Mouse (Mus musculus) monocyte, adult 5-6 weeks (primary cell): ENCODE results near the gene Arhgap27. TPM values are rescaled to one million over a fixed set of nuclear protein-coding genes. Genes with fewer than 3 reads are reported as not detected.
"Not testable (repeated sequence)": the region's sequence is repeated elsewhere in the genome, so short reads cannot be mapped to it uniquely, and the experiment has no call there.

Source experiments
- ATAC-seq: fragments of 153-309, 156-312 bp; replicated peaks from 2 replicates; pipeline ENCODE4 v1.8.0; 2017; ENCODE audit warnings: mild to moderate bottlenecking; ENCODE audit not compliant: low TSS enrichment, insufficient number of reproducible peaks, severe bottlenecking, poor library complexity, low FRiP score
- total RNA-seq: library from RNA; stranded (forward); fragments of 200-1000, 200-491, 200-594 nt; gene quantifications from 3 replicates; pipeline ENCODE4 v1.2.3, GENCODE M21; 2017

The Arhgap27 gene
- total RNA-seq, 1 experiment from 2014 or later, result 59.2 TPM

DNA sequence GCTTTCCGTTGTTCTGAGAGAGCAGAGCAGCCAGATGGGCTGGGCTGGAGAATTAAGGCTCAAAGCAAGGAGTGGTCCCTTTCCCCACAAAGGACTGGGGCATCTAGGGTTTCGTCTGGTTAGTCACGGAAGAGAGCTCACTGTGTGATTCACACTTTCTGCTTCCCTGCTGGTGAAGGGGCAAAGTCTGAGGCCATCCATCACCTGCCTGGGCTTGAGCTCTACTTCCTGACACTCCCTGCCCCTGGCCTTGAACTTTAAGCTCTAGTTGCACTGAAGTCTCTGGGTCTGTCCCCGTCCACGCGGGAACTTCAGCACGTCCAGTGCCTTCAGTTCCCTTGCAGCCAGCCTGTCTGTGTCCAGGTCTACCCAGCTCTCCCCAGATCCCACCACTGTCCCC, 22.8 kb downstream of the Arhgap27 start:
- no peak for ATAC-seq

DNA sequence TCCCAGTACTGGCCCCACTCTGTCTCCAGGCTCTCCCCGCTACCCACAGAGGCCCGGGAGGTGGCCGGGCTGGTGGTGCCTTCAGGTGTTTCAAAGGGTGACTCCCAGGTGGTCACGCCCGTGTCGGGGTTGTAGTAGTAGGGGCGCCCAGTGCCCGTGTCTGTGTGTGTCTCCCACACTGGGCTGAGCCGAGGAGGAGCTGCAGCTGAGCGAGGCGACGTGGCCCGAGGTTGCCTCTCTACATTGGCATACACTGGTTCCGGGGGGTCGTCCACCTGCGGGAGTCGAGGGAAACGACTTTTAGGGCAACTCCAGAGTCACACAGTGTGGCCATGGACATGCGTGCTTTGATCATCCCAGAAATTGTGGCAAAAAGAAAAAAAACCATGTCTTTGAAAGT, 23.4 kb downstream of the Arhgap27 start:
- no peak for ATAC-seq

DNA sequence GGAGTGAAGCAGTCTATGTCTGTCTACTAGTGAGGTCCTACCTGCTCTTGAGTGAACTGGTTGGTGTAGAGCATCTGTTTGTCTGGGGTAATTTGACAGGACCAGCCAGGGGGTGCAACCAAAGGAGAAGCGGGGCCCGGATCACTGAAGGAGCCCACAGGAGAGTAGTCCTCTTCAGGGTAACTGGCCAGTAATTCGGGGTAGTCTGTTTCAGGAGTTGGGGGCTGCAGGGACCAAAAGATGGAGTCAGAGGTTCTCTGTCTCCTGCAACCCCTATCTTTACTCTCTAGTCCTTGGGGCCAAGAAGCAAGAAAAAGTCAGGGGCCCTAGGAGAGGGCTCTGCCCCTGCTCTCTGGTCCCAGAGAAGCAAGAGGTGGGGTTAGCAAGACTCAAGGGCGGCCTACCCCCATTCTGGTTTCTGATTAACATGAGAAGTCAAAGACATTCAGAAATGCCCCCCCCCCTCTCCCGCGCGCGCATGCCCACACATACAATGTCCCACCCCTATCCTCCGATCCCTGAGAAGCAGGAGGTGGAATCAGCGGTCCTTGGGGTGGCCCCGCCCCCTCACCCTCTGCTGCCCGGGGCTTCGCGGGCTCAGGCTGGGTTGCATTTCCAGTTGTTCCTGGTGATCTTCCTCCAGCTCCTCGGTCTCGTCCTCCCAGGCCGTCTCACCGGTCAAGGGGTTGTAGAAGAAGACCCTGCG, 23.9 kb downstream of the Arhgap27 start:
- ATAC-seq, result no peak

DNA sequence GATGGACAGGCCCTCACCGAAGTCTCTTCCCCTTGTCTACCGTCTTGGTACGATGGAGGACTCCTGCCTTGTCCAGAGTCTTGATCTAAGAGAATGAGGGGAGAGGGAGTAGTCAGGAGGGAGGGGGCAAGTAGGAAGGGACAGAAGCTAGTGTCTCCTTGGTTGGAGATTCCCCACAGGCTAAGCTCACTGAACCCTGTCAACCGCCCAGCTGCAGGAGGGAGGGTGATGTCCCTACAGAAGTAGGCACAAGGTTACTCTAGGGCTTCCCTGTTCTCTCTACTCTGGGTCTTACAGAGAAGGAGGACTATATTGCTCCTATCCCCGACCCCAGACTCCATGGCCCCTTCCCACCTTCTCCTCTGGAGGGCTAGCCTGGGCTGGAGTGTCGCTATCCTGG, 24.8 kb downstream of the Arhgap27 start:
- ATAC-seq, result no peak

DNA sequence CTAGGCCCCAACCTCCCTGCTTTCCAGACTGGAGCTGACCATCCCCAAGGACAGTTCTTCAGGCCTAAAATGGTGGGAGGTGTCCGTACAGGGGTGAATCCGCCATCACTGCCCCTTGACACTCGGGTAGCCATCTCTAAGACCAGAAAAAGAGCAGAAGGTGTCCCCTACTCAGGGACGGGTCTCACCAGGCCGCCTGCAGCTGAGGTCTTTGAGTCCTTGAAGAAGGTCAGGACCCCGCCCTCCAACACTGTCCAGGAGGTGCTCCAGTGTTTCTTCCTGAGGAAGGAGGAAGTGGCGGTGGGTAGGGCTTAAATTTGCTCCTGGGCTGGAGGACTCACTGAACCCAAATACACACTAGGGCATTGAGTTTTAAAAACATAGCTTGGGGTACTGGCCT, 25.4 kb downstream of the Arhgap27 start:
- ATAC-seq, result no peak

DNA sequence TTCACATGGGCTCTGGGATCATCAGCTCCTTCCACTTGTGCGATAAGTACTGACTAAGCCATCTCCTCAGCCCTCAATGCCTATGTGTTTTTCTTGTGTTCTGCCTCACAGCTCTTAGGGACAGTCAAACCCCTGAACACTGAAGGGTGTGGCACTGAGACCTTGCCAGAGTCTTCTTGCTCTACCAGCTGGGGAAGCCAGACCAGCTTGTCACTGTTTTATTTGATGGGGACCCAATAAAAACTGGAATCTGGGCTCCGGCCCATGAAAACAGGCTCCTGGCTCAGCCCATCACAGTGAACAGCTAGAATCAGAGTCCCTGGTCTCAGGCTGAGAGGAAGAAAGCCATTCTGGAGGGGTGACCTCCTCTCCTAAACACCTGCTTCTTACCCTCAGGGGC, 26.3 kb downstream of the Arhgap27 start:
- no peak for ATAC-seq

DNA sequence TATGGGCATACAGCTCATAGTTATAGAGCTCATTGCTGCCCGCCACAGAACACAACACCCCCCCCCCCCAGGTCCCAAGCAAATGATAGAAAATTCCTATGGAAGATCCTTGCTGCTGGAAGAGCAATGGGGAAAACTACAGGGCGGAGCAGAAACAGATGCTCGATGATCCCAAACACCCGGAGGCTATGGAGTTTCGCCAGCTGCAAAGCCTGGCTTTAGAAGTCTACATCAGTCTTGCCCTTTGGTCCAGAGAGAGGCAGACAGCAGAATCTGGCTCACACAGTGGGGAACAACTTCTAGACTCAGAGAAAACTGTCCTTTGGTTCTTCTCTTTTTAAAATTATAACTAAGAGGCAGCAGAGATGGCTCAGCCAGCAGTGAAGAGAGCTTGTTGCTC, 27.9 kb downstream of the Arhgap27 start:
- ATAC-seq, result no peak

DNA sequence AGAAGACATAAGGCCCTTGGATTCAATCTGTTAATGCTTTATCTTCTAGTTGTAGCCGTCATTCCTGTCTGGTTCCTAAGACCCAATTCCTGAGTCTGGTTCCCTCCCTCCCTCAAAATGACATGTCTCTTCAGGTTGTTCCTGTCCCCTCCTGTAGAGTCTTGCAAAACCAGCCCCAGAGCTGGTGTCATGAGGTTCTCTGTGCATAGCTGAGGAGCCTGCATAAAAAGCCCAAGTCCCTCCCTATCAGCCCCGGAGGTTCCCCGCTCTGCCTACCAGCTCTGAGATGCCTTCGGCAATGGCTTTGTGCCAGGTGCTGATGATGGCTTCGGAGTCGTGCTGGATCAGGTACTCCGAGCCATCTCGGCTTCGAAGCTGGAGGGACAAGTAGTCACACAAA, 28.6 kb downstream of the Arhgap27 start:
- no peak for ATAC-seq

DNA sequence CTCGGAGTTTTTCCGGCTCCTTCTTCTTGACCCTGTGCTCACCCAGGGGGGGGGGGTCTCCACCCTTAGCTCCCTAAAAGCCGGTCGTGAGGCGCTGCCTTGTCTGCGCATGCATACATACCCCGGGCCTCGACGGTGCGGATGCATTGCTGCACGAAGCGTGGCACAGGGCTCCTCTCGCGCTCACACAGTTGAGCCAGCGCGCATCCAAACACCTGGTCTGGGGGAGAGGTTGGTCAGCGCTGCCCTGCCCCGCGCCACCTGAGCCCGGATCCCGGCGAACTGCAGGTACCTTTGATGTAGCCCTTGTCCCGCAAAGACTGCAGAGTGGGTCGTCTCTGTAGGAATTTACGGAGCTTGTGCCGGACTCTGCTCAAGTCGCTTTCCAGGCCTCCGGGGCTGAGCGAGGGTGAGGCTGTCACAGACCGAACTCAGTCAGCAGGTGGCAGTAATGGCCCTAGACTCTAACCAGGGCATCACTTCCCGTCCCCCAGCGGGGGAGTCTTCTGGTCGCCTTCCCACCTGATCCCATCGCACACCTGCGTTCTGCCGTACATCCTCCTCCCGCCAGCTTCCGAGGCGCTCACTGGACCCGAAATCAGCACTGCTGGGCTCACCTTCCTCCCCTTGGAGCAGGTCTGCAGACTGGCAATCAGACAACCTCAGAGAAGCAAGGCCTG, 29.6 kb downstream of the Arhgap27 start:
- ATAC-seq, result no peak

DNA sequence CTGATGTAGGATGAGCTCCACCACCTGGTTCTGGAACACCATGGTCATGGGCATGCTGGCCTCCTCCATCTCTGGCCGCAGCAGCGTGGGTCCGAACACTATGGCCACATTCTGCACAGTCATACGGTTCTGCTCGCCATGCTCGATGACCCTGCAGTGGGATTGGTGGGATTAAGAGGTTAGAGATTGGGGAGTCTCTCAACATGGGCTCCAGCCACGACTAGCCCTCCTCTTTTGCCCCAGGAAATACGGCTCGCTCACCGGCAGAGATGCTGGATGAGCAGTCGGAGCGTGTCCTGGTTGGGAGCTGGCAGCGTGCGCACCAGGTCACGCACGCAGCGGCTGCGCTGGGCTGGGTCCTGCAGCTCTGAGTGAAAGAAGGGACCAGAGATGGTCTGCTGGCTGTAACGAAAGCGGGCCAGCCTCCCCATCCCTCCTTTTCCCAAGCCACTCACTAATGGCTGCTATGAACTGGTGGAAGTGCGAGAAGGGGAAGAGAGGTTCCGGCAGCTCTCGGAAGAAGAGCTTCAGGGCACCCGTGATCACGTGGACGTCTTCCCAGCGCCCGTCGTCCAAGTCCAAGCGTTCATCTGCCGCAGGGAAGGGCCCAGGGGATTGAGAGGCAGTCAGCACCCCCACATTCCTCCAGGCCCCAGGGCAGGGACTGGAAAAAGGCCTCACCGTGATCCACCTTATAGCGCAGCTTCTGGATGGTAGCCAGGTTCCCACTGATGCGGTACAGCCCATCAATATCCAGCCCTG, 30.4 kb downstream of the Arhgap27 start:
- ATAC-seq, result no peak

DNA sequence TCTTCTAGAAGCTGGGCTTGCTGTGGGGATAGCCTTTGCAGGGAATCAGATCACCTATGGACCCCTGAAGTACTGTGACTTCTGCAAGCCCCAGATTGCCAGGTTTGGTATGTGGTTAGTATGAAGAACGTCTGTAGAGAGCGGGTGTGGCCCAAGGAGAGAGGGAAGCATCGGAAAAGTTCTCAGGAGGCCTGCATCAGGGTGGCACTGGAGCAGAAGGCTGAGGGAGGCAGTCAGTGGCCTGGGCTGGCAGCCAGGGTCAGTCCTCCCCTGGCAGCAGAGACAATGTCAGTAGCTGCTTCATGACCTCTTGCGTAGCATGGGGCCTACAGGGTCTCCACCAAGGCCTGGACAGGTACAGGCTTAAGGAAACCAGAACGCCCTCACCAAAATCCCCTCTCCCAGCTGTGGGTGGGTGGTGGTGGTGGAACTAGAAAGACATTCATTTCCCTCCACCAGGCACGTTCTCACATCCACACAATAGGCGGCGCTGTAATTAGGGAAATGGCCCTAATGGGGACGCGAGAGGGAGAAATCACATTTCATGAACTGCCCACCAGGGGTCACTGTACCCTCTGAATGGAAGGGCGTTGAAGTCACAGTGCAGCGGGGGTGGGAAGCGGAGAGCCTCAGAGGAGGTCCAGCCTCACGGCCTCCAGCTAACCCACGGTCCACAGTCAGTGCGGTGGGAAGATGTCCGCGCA, 31.2 kb downstream of the Arhgap27 start:
- ATAC-seq, result peak; percentile 77

DNA sequence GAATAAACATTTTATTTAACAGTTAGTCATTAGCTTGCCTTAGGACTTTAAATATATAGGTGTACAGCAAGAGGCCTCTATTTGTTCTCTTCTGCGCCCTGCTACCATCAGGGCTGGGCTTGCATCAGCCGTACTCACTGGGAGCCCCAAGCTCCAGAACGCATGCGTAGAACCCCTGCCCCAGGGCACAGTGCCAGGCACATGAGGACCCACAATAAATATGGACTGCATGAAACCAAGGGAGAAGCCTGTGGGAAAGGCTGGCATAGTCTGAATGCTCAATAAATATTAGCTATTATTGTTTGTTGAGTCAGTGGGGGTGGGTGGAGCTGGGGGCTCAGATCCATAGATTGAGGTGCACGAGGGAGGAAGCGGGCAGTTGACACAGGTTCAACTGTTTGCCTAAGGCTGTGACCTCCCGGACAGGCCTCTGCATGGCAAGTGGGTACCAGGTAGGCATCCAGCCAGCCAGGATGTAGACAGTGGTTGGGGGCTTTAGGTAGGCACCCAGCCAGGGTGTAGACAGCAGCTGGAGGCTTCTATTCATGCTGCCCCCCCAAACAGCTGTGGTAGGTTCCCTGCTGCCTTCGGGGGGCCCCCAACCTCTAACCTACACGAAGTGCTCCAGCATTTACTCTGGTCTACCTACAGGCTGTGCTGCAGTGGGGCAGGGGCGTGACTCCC, 31.8 kb downstream of the Arhgap27 start:
- ATAC-seq, result no peak

DNA sequence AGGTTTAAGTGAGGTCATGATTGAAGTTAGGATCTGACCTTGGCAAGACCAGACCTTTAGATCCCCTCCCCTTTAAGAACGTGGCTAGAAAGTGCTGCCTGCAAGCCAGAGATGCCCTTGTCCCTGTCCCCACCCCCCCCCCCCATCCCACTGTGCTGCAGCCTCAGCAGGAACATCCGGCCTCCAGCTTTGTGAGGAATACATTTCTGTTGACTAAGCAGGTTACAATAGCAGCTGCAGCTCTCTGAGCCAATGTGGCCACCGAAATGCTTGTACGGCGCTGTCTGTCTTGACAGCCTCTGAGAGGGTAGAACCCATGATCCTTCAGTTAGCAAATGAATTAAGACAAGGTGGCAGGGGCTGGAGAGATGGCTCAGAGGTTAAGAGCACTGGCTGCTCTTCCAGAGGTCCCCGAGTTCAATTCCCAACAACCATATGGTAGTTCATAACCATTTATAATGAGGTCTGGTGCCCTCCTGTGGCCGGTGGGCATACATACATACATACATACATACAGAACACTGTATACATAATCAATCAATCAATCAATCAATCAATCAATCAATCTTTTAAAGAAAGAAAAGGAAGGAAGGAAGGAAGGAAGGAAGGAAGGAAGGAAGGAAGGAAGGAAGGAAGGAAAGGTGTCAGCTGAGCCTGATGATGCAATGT, 32.7 kb downstream of the Arhgap27 start:
- no peak for ATAC-seq

DNA sequence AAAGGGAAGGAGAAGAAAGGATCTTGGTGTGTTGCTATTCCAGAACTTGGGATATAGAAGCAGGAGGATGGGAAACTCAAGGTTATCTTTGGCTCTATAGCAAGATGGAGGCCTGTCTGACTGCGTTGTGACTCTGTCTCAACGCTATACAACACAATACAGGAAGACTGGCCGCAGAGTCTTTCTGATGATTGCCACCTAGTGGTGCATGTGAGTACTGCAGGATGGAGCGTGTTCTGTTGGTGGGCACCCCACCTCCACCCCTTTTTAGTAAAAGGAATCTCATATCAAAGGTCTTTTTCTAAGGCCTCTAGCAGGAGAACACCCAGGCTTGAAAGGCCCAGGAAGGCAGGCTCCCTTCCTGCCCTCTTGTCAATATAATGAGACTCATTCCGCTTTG, 36.5 kb downstream of the Arhgap27 start:
- peak; percentile 52 for ATAC-seq

DNA sequence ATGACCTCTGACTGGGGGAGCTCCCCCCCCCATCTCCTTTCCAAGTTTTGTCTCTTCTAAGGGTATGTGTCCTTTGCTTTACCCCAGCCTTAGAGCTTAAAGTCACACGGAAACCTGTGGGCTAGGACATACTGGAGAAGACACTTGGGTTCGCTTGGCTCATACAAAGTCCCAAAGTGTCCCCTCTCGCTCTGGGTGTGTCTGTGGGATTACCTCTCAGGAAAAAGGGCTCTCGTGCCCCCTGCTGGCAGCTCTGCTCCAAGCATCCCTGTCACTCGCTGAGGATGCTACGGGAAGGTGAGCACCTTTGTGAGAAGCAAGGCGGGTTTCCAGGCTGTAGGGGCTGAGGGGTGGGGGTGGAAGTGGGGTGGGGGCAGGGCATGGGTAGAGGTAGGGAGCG, 38.3 kb downstream of the Arhgap27 start:
- peak; percentile 51; the same call in 1 of the 2 replicates for ATAC-seq

DNA sequence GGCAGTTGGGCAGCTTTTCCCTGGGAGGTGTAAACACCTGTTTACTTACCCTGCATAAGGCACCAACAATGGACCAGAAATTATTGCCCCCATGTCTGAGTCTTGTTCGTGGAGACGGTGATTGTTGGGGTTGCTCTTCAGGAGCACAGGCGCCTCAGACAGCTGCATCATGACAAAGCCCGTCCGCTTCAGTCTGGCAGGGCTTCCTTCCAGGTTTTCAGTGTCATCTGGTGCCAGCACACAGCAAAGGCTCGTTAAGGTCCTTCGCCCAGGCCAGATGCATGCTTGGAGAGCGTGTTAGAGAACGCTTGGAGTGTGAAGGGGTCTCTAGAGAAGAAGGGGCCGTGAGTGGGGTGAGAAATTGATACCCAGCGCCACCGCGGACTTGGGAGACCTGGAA, 38.8 kb downstream of the Arhgap27 start:
- ATAC-seq, result no peak

DNA sequence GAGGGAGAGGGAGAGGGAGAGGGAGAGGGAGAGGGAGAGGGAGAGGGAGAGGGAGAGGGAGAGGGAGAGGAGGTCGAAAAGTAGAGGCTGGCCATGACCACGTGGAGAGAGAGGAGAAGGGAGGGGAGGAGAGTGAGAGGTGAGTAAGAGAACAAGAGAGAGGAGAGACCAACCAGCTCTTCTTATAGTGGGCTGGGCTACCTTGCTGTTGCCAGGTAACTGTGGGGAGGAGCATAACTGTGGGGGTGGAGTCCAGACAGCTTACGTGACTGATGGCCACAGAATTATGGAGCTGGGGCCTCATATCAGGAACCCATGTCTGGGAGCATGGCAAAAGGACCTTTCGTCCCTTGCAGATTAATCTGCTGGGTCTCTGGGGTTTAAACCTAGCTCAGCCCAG, 40.7 kb downstream of the Arhgap27 start:
- not testable (repeated sequence) for ATAC-seq

DNA sequence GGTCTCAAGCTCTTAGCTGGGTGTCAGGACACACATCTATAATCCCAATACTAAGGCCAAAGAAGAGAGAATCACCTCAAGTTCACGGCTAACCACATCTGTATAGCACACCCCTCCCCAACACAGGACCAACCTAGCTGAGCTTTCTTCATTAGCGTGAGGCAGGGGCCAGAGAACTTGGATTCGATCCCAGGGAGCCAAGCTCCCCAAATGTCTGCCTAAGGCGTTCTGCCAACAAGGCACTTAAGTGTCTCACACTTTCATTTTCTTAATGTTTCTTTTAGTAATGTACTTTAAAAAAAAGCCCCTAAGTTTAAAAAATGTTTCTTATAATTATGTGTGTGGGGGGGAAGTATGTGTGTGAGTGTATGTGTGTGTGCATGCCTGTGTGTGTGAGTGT, 42.8 kb downstream of the Arhgap27 start:
- no peak for ATAC-seq
